Mouse (Mus musculus) E14TG2a.4 (cell line): Measurements from ENCODE around the gene Tedc2.

Source experiments
- CTCF ChIP-seq: conservative IDR thresholded peaks from 2 replicates; pipeline ENCODE4 v1.5.1; 2014; ENCODE audit warnings: low read length
- NANOG ChIP-seq: IDR thresholded peaks from 2 replicates; pipeline ENCODE4 v1.6.1; 2014; ENCODE audit warnings: borderline replicate concordance, low read length, mixed read lengths
- POU5F1 ChIP-seq: IDR thresholded peaks from 2 replicates; pipeline ENCODE4 v1.6.1; 2014; ENCODE audit warnings: low read length, borderline replicate concordance

DNA sequence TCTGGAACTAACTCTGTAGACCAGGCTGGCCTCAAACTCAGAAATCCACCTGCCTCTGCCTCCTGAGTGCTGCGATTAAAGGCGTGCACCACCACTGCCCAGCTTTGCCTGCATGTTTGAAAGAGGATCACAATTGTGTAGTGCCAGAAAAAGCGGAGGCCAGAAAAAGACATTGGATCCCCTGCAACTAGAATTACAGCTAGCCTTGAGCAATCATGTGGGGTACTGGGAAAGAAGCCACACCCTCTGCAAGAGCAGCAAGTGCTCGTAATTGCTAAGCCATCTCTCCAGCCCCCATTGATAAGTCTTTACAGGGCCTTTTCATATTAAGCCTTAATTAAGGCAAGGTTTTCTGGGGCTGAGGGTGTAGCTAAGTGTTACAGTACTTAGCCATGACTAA, 29.2 kb downstream of the Tedc2 start:
- TF ChIP-seq CTCF (no peak), POU5F1 (no peak), NANOG (no peak)
